Mouse (Mus musculus) CH12.LX (cell line): Measurements from ENCODE around the gene Obox3. TPM values are rescaled to one million over a fixed set of nuclear protein-coding genes. Genes with fewer than 3 reads are reported as not detected.
"Not testable (repeated sequence)": the region's sequence is repeated elsewhere in the genome, so short reads cannot be mapped to it uniquely, and the experiment has no call there.

Experiments used
- DNase-seq: peaks from one replicate; pipeline ENCODE4 v3.0.0-alpha.2; 2013; ENCODE audit errors: extremely low read depth
- H3K27ac ChIP-seq: 2 replicates; pipeline ENCODE4 v1.5.1; 2012; ENCODE audit warnings: low read depth, mild to moderate bottlenecking, control low read depth, moderate library complexity; ENCODE audit not compliant: insufficient read depth
- H3K27me3 ChIP-seq: replicated peaks from 2 replicates; pipeline ENCODE3; 2012; ENCODE audit warnings: inconsistent platforms
- H3K36me3 ChIP-seq, 2 experiments: replicated peaks in 1 of 2; 2 replicates each; pipeline versions ENCODE3 to v1.6.1; 2012; ENCODE audit warnings: inconsistent platforms in 1 of 2, low read length in 1 of 2, mild to moderate bottlenecking in 1 of 2, mixed read lengths in 1 of 2, moderate library complexity in 1 of 2; ENCODE audit not compliant: control insufficient read depth in 1 of 2, insufficient read depth in 1 of 2
- H3K4me1 ChIP-seq, 2 experiments: 2 replicates each; pipeline ENCODE4 v1.6.1; 2012; ENCODE audit warnings: inconsistent platforms in 1 of 2, moderate library complexity in 1 of 2; ENCODE audit not compliant: insufficient read depth in 2 of 2, control insufficient read depth in 1 of 2
- H3K4me2 ChIP-seq: 2 replicates; pipeline ENCODE4 v1.6.1; 2012; ENCODE audit warnings: low read depth, mild to moderate bottlenecking, control low read depth; ENCODE audit not compliant: poor library complexity, insufficient read depth, severe bottlenecking
- H3K4me3 ChIP-seq, 3 experiments: fragments of 150-350 bp in 1 of 3; sonication (generic) in 1 of 3; replicated peaks in 1 of 3; 2 replicates each; pipeline versions ENCODE3 to v1.5.1; 2011 to 2012; ENCODE audit warnings: low read depth in 2 of 3, low read length in 2 of 3, mild to moderate bottlenecking in 2 of 3, moderate library complexity in 2 of 3, control low read depth in 1 of 3, improper control_type of control experiment in 1 of 3, inconsistent platforms in 1 of 3, mixed read lengths in 1 of 3; ENCODE audit not compliant: poor library complexity in 1 of 3
- H3K79me2 ChIP-seq: replicated peaks from 2 replicates; pipeline ENCODE4 v1.6.1; 2012; ENCODE audit warnings: mild to moderate bottlenecking, moderate library complexity; ENCODE audit not compliant: control insufficient read depth, poor library complexity, insufficient read depth, severe bottlenecking; ENCODE audit errors: extremely low read depth
- H3K9ac ChIP-seq: 2 replicates; pipeline ENCODE4 v1.6.1; 2012; ENCODE audit warnings: low read depth, mild to moderate bottlenecking, control low read depth, moderate library complexity; ENCODE audit not compliant: insufficient read depth
- H3K9me3 ChIP-seq: replicated peaks from 2 replicates; pipeline ENCODE3; 2012; ENCODE audit warnings: low read length, inconsistent platforms, mixed read lengths
- dilution Hi-C: fragments of 300-500 bp; cut with MboI; formaldehyde crosslinking; loops from 2 replicates; pipeline ENCODE4 v1.14.3; 2020; ENCODE audit warnings: low sequenced_read_pairs; ENCODE audit not compliant: extremely low pct_unique_long_range_greater_than_20kb, extremely low pct_ligation_motif_present
- in situ Hi-C: fragments of 300-500 bp; cut with MboI; formaldehyde crosslinking; loops from 3 replicates; pipeline ENCODE4 v1.14.3; 2019; ENCODE audit warnings: low sequenced_read_pairs, low pct_ligation_motif_present, low pct_unique_long_range_greater_than_20kb, mixed read lengths
- polyA plus RNA-seq: library from polyadenylated mRNA; unstranded; fragments of >175 nt; gene quantifications from 2 replicates; pipeline ENCODE4 v1.2.1, GENCODE M21; 2012; ENCODE audit warnings: low read depth; ENCODE audit not compliant: insufficient read length
- total RNA-seq, 2 experiments: library from RNA; depleted of rRNA; stranded (reverse); fragments of 300-350 nt in 1 of 2; fragments of >200 nt in 1 of 2; gene quantifications; 2 replicates each; pipeline ENCODE4 v1.2.3; 2012 to 2014

Gene Obox3
- not detected in 2 replicates for total RNA-seq (2012; rRNA removed)
- not detected in 2 replicates for total RNA-seq (2014; rRNA removed)
- polyA plus RNA-seq: not detected in 2 replicates

- H3K9ac ChIP-seq, H3K36me3 ChIP-seq, H3K4me1 ChIP-seq, H3K27me3 ChIP-seq, H3K27ac ChIP-seq, dilution Hi-C loops, in situ Hi-C loops, H3K79me2 ChIP-seq, DNase-seq, H3K9me3 ChIP-seq, H3K4me2 ChIP-seq, H3K4me3 ChIP-seq: not testable (repeated sequence)
Measured at GRCm38 (mm10) chr7:15639802-15640201, at the start of gene Obox3. Gene Obox3, minus strand, starts transcription at chr7:15639902.

GRCm38 (mm10) chr7:15509411-15509810 is 130.3 kb downstream of the Obox3 start:
- DNase-seq, H3K79me2 ChIP-seq, H3K27ac ChIP-seq, H3K9ac ChIP-seq, dilution Hi-C loops, H3K27me3 ChIP-seq, H3K4me1 ChIP-seq, in situ Hi-C loops, H3K4me2 ChIP-seq, H3K9me3 ChIP-seq, H3K4me3 ChIP-seq, H3K36me3 ChIP-seq: not testable (repeated sequence)

Other genes starting within 250 kb of the Obox3 start
- not detected in 2 replicates for gene Obox5, start 110.2 kb upstream of the Obox3 start, total RNA-seq (2012; rRNA removed)
- gene Obox5, start 110.2 kb upstream of the Obox3 start, total RNA-seq (2014; rRNA removed): not detected in 2 replicates
- gene Obox5, start 110.2 kb upstream of the Obox3 start, polyA plus RNA-seq: not detected in 2 replicates
- gene Obox6, start 199.8 kb upstream of the Obox3 start, total RNA-seq (2012; rRNA removed): not detected in 2 replicates
- gene Obox6, start 199.8 kb upstream of the Obox3 start, total RNA-seq (2014; rRNA removed): not detected in 2 replicates
- not detected in 2 replicates for gene Obox6, start 199.8 kb upstream of the Obox3 start, polyA plus RNA-seq
- gene Crx, start 240.1 kb upstream of the Obox3 start, total RNA-seq (2012; rRNA removed): not detected in 2 replicates
- not detected in 2 replicates for gene Crx, start 240.1 kb upstream of the Obox3 start, total RNA-seq (2014; rRNA removed)
- gene Crx, start 240.1 kb upstream of the Obox3 start, polyA plus RNA-seq: not detected in 2 replicates
- gene Crxos, start 242.7 kb upstream of the Obox3 start, total RNA-seq (2012; rRNA removed): 0.71 TPM in 1 of 2 replicates, not detected in the other
- 1.1 and 1.7 TPM in 2 replicates for gene Crxos, start 242.7 kb upstream of the Obox3 start, total RNA-seq (2014; rRNA removed)
- 0.94 and 1.5 TPM in 2 replicates for gene Crxos, start 242.7 kb upstream of the Obox3 start, polyA plus RNA-seq